ENCODE assay signal across 13 mouse cellular contexts in the genomic region with DNA sequence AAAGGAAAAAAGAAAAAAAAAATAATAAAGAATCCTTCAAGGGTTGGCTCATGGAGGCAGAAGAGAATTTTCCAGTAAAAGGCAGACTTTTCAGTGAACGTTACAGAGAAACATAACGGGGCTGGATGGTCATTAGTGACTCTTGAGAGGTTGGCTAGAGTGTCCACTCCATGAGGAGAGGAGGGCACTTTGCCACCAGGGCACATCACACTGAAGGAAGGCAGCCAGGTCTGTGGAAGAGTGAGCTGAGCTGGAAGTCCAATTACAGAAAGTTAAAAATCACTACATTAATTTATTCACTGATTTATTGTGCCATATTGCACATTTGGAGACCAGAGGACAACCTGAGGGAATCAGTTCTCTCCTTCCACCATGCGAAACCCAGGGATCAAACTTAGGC. TPM values are rescaled to one million over a fixed set of nuclear protein-coding genes. Genes with fewer than 3 reads are reported as not detected.
A peak's percentile ranks its signal among the peaks of the same experiment; 100 is the strongest.
DNase-seq lines count a peak whose midpoint lies in the region.
"Had no signal": no experiment of that assay in that cellular context is flagged by ENCODE, and none has a peak within 500 bp of the region (broad histone marks: within the 10 kb centered on the region; RNA-seq: fewer than 3 reads in every experiment).

No protein-coding gene starts in this region.

- DNase-seq in cerebellum, postnatal 14 days, result peak; percentile 72 to 74
- no peak for DNase-seq in cerebellum, adult 8-10 months
- DNase-seq in heart, adult 11 months, result peak; percentile 24
- DNase-seq in heart, adult 18-20 months, result no peak
- DNase-seq: adrenal gland, adult 2 months; adrenal gland, postnatal 10 days; adrenal gland, postnatal 25 days; cerebellum, adult 11 months; cerebellum, adult 2 months; cerebellum, adult 9-11 months; cerebellum, postnatal 36 days; embryo, embryonic 11 days had no signal

RNA-seq across cellular contexts. Expression of a gene that starts 28.4 kb away (rescaled TPM):
- total RNA-seq in heart, adult 18-20 months (2021), result 1 to 10 TPM; 4.7 to 5.9 TPM
- total RNA-seq: MEL had no signal

Comparison
In these comparisons a context has a peak if more than half of its experiments do, and no peak if none do; other contexts are left out.
1. DNase-seq: peak in cerebellum, postnatal 14 days (2 of 2) and heart, adult 11 months (single experiment); none in cerebellum, adult 8-10 months (single experiment) and heart, adult 18-20 months (0 of 2).